Mouse (Mus musculus) mouse trophoblast stem cell (cell line): ENCODE data around the gene Dcp1a.
"Not testable (repeated sequence)": the region's sequence is repeated elsewhere in the genome, so short reads cannot be mapped to it uniquely, and the experiment has no call there.

Experiments used
- in situ Hi-C, 2 experiments: fragments of 300-500 bp; cut with MseI, MboI; formaldehyde crosslinking; loops; 2 replicates in 1 of 2; 3 replicates in 1 of 2; pipeline ENCODE4 v1.15.1; 2025

Dcp1a gene

DNA sequence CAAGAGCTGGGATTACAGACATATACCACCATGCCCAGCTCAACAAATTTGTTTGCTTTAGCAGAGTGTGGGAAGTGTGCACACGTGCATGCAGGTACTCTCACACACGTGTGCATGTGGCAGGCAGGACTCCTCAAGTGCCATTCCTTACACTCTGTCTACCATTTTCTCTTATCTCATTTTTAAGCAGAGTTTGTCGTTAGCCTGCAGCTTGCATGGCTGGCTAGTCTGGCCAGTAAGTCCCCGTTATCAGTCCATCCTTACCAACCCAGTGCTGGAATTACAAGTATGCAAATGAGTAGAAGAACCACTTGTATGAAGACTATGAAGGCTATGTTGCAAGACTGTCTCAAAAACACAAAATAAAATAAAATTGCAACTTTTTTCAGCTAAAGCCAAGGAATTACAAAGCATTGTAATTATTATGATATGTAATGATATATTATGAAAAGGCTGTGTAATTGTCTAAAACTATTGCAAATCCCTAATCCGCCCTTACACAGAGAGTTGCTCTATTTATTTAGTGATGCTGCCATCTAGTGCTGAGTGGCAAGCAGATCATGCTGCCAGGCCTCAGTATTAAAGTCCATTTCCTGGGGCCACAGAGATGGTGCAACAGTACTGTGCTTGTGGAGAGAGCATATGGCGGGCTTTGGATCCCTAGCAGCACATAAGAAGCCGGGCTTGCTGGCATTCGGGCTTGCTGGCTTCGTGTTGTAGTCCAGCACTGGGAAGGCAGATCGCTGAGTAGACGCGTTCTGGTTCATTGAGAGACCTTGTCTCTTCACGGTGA is 36.8 kb downstream of the Dcp1a start:
- in situ Hi-C loops, result no loop called here

DNA sequence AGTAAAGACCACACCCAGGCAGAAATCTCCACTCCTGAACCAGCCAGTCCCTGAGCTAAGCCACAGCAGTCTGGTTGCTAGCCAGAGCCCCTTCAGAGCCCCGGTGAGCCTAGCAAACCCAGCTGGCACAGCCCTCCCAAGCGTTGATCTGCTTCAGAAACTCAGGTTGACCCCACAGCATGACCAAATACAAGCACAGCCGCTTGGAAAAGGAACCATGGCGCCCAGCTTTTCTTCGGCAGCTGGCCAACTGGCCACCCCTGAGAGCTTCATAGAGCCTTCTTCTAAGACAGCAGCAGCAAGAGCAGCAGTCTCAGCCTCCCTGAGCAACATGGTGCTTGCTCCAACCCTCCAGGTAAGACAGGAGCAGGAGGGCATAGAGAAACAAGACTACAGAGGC is 40.0 kb downstream of the Dcp1a start:
- in situ Hi-C loops, result no loop called here

- in situ Hi-C loops, result no loop called here
These were observed 44.0 kb downstream of the Dcp1a start for GRCm38 (mm10) chr14:30523356-30523755.

DNA sequence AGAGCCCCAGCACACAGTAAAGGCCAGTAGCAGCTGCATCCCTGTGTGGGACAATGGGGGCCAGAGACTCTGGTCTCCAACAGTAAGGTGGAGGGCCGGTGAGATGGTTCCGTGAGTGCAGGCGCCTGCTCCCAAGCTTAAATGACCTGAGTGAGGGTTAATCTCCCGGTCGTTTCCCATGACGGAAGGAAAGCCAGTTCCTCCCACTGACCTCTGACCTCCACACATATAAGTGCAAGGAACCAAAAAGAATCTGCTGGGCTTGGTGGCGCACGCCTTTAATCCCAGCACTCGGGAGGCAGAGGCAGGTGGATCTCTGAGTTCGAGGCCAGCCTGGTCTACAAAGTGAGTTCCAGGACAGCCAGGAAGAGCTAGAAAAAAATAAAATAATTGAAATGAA is 49.1 kb downstream of the Dcp1a start:
- in situ Hi-C loops, result no loop called here

GRCm38 (mm10) chr14:30528961-30529360 is 49.6 kb downstream of the Dcp1a start:
- in situ Hi-C loops, result no loop called here

DNA sequence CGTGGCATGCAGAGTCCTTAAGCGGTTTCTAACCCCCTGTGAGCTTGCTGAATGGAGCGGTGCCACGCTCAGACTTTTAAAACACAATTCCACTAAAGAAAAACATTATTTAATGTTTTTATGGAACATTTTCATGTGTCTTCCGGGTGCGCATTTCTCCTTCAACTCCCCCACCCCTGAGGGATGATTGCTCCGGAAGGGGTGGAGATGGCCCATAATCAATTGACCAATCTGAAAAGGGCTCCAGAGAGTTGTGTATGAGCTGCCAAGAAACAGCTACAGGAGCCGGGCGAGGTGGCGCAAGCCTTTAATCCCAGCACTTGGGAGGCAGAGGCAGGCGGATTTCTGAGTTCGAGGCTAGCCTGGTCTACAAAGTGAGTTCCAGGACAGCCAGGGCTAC is 50.1 kb downstream of the Dcp1a start:
- in situ Hi-C loops, result no loop called here

- in situ Hi-C loops, result no loop called here
These were observed 51.5 kb downstream of the Dcp1a start for GRCm38 (mm10) chr14:30530726-30531269.

GRCm38 (mm10) chr14:30531431-30531830 is 52.1 kb downstream of the Dcp1a start:
- in situ Hi-C loops, result no loop called here

DNA sequence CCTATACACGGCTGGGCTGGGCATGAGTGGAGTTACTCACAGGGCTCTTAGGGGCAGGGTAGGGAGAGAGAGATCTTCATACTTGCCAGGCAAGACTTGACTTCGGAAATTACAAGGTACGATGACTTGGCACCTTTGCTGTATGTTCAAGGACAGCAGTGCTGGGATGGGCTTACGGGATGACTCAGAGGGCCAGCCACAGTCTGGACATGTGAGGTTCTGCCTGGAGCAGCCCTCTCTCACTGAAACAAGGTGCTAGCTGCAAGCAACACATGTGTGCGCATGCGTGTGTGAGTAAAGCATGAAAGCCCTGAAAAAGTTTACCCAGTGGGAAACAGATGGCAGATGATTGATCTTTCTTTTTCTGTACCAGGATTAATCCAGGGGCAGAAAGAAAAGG is 52.6 kb downstream of the Dcp1a start:
- in situ Hi-C loops, result no loop called here

DNA sequence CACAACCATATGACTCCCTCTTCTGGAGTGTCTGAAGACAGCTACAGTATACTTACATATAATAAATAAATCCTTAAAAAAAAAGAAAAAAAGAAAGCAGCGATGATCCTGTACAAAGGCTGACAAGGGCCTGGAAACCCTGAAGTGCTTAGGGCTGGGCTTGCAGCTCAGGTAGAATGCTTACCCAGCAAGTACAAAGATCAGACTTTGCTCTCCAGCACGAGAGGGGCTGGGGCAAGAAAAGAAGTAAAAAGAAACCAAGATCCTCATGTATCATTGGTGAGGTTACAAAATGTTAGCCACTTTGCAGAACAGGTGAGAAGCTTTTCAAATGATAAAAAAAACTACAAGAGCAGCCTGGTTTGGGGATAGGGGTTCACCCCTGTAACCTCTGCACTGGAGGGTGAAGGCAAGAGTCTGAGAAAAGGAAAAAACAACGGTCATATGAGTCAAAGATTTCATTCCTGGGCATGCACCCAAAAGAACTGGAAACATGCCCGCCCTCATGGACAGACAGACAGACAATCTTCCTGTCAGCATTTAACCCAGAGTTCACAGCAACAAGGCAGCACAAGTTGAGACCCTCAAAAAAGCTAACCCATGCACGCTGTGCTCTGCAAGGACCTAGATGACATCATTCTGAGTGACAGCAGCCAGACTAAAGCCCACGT is 54.6 kb downstream of the Dcp1a start:
- in situ Hi-C loops, result no loop called here

DNA sequence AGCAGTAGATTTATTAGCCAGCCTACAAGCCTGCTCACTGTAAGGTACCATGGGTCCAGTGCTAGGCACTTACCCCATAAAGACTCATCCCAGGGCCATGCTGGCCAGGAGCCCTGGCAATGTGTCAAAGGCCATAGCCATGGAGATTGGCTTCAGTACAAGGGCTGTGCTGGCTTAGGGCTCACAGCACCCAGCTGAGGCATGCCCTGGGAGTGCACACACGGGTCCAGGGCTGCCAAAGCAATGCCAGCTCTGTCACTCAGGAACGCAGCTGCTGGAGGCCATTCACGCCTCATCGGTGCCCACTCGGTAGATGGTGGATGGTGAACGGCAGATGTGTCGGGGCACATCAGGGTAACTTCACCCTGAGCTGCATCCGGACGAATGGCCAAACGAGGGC is 62.2 kb downstream of the Dcp1a start:
- in situ Hi-C loops, result no loop called here

- in situ Hi-C loops, result not testable (repeated sequence)
These were observed 64.0 kb downstream of the Dcp1a start for GRCm38 (mm10) chr14:30543331-30543730.

DNA sequence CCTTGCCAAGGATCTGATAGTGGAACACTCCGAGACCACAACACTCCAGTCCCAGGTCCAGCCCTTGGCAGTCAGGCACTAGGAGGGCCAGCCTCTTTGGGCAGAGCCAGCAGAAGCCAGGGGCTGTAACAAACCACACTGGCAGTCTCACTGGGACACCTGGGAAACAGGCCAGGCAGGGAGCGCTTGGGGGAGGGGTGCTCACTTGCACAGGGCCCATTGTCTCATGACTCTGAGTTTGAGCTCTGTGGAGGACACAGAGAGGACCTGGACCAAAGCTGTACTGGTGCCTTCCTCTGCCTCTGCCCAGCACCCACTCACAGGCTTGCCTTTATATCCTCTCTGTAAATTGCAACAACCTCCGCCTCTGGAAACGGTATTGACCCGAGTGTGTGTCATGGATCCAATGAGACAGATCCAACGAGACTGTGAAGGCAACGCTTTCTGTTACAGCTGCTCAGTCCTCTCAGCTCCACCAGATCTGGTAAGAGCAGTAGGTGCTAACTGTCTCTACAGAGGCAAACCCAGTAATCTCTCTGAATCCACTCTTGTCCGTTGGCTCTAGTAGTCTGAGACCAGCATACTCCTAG is 68.9 kb downstream of the Dcp1a start, which contains the start of gene Tkt:
TSS of gene Tkt (plus strand) at position 229 of the 590 bp plus-strand sequence.
- in situ Hi-C loops, result no loop called here

DNA sequence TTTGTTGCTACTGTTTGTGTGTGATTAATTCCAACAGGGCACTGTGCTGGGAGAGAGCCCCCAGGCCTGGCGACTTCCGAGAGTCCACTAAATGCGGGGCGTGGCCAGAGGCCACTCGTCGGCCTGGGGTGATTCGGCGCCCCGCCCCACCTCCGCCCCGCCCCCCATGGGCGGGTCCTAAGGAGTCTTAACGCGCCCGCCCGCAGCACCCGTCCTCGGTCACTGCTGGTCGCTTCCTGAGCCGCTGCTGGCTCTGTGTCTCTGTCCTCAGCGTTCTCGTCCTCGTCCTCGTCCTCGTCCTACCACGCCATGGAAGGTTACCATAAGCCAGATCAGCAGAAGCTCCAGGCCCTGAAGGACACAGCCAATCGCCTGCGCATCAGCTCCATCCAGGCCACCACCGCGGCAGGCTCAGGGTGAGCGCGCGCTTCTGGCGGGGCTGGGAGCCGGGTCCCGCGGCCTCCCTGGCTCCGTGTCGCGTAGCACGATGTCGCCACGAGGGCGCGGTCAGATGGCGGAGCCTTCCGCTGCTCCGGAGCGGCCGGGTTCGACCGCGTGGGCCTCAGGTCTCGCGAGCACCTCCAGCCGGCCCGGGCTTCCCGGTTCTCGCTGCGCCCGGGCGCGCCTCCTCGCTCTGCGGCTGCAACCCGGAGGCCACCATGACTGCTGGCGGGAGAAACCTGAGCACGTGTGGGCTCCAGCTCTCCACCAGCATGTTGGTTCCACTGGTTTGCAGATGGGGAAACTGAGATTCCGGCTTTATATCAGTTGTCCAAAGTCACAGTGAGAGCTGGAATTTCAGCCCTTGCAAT is 69.8 kb downstream of the Dcp1a start:
- in situ Hi-C loops, result no loop called here

DNA sequence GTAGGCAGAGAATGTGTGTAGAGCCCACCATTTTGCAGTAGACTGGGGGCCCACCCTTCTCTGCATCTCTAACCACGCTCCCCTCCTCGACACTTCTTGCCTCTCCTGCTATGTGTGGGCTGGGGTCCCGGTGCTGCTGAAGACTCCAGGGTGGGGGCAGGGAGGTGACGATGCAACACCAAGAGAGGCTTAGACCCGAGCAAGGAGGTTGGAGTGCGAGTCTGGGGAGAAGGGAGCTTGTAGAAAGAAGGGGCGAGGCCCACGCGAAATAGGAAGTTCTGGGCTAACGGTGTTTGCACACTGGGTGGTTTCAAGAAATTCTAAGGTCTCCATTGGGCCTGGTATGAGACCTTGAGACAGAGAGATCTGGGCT is 70.4 kb downstream of the Dcp1a start:
- in situ Hi-C loops, result no loop called here

DNA sequence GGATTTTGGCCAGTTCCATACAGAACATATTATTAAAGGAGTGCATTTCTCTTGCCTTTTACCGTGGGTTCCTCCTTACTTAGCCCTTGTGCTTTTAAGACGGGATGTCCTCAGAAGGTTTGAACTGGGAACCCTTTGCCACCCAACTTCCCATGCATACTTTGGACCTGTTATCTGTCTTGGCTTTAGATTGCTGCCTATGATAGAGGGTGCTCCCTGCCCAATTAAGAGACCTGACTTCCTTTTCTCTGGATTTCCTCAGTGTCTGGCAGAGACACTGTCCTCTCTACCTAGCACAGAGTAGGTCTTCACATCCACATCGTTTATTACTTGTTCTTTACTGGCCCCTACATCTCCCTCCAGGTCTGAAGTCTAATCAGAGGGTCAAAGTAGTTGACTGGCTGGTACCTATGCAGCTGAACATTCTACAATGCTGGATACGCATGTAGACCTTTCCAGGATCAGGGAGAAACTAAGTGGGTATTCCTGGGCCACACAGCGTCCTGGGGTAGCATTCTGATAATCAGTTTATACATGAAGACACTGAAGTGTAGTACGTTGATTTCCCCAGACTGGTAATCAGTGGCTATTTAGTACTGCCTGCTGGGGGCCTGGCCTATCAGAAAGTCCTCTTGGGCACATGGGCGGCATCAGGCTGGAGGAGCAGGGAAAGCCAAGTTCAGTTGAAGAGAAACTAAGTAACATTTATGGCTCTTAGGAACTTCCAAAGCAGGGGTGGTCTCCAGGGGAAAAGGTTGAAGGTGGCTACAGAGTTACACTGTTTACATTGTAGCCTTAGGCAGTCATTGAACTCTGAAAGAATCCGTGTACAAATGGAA is 71.1 kb downstream of the Dcp1a start:
- in situ Hi-C loops, result no loop called here

GRCm38 (mm10) chr14:30551509-30551908 is 72.2 kb downstream of the Dcp1a start:
- in situ Hi-C loops, result no loop called here

GRCm38 (mm10) chr14:30551981-30552380 is 72.6 kb downstream of the Dcp1a start:
- in situ Hi-C loops, result no loop called here

- in situ Hi-C loops, result no loop called here
These were observed 73.8 kb downstream of the Dcp1a start for GRCm38 (mm10) chr14:30553185-30553584.

GRCm38 (mm10) chr14:30556651-30557050 is 77.3 kb downstream of the Dcp1a start:
- in situ Hi-C loops, result no loop called here

- in situ Hi-C loops, result no loop called here
These were observed 78.4 kb downstream of the Dcp1a start for GRCm38 (mm10) chr14:30557730-30558129.
